Mouse (Mus musculus): ENCODE data around the gene Sgms2. TPM values are rescaled to one million over a fixed set of nuclear protein-coding genes. Genes with fewer than 3 reads are reported as not detected.

Sgms2 gene
- polyA plus RNA-seq, 1 experiment, result 0.44 TPM

- Histone ChIP-seq H3K36me3 (ENCODE audit: control insufficient read depth, insufficient read depth, low read length) (no peaks in the 10 kb centered on the region), H3K4me1 (replicated peaks; ENCODE audit: control insufficient read depth, insufficient read depth, low read length) (no peaks in the 10 kb centered on the region), H3K4me3 (ENCODE audit: control insufficient read depth, insufficient read depth, low read length) (no peak overlapping the region), H3K27me3 (ENCODE audit: control insufficient read depth, insufficient read depth, low read length) (no peaks in the 10 kb centered on the region), H3K27ac (ENCODE audit: control insufficient read depth, insufficient read depth, low read length) (no peak overlapping the region)
- TF ChIP-seq POLR2A (IDR thresholded peaks at IDR 0.05; ENCODE audit: control insufficient read depth, extremely low read depth, insufficient read depth, low read length, poor library complexity), result no peak
- no peak for TF ChIP-seq CTCF (IDR thresholded peaks at IDR 0.05; ENCODE audit: borderline replicate concordance, control insufficient read depth, extremely low read depth, insufficient read depth, low read length, poor library complexity)
- DNase-seq, result no peak
- 92% methylated on average over 6 of the region's 6 CpGs for WGBS
These were observed 26.5 kb upstream of the Sgms2 start for GRCm38 (mm10) chr3:131517756-131518155.

- TF ChIP-seq POLR2A (IDR thresholded peaks at IDR 0.05; ENCODE audit: control insufficient read depth, extremely low read depth, insufficient read depth, low read length, poor library complexity) (no peak), CTCF (IDR thresholded peaks at IDR 0.05; ENCODE audit: borderline replicate concordance, control insufficient read depth, extremely low read depth, insufficient read depth, low read length, poor library complexity) (no peak)
- 93% methylated on average over 7 of the region's 7 CpGs for WGBS
- DNase-seq, result no peak
- Histone ChIP-seq H3K4me3 (ENCODE audit: control insufficient read depth, insufficient read depth, low read length) (no peak overlapping the region), H3K27ac (ENCODE audit: control insufficient read depth, insufficient read depth, low read length) (no peak overlapping the region), H3K36me3 (ENCODE audit: control insufficient read depth, insufficient read depth, low read length) (no peaks in the 10 kb centered on the region), H3K27me3 (ENCODE audit: control insufficient read depth, insufficient read depth, low read length) (no peaks in the 10 kb centered on the region), H3K4me1 (replicated peaks; ENCODE audit: control insufficient read depth, insufficient read depth, low read length) (no peaks in the 10 kb centered on the region)
These were observed 25.3 kb upstream of the Sgms2 start for GRCm38 (mm10) chr3:131516332-131516999.

- Histone ChIP-seq H3K27me3 (ENCODE audit: control insufficient read depth, insufficient read depth, low read length) (no peaks in the 10 kb centered on the region), H3K4me3 (ENCODE audit: control insufficient read depth, insufficient read depth, low read length) (no peak overlapping the region), H3K36me3 (ENCODE audit: control insufficient read depth, insufficient read depth, low read length) (no peaks in the 10 kb centered on the region), H3K27ac (ENCODE audit: control insufficient read depth, insufficient read depth, low read length) (no peak overlapping the region), H3K4me1 (replicated peaks; ENCODE audit: control insufficient read depth, insufficient read depth, low read length) (no peaks in the 10 kb centered on the region)
- WGBS, result 68% methylated on average over 8 of the region's 8 CpGs
- DNase-seq, result no peak
- TF ChIP-seq CTCF (IDR thresholded peaks at IDR 0.05; ENCODE audit: borderline replicate concordance, control insufficient read depth, extremely low read depth, insufficient read depth, low read length, poor library complexity) (no peak), POLR2A (IDR thresholded peaks at IDR 0.05; ENCODE audit: control insufficient read depth, extremely low read depth, insufficient read depth, low read length, poor library complexity) (no peak)
These were observed 20.4 kb upstream of the Sgms2 start for GRCm38 (mm10) chr3:131511616-131512015.

- Histone ChIP-seq H3K36me3 (ENCODE audit: control insufficient read depth, insufficient read depth, low read length) (no peaks in the 10 kb centered on the region), H3K27ac (ENCODE audit: control insufficient read depth, insufficient read depth, low read length) (no peak overlapping the region), H3K4me1 (replicated peaks; ENCODE audit: control insufficient read depth, insufficient read depth, low read length) (no peaks in the 10 kb centered on the region), H3K27me3 (ENCODE audit: control insufficient read depth, insufficient read depth, low read length) (no peaks in the 10 kb centered on the region), H3K4me3 (ENCODE audit: control insufficient read depth, insufficient read depth, low read length) (no peak overlapping the region)
- 78% methylated on average over 2 of the region's 2 CpGs for WGBS
- TF ChIP-seq POLR2A (IDR thresholded peaks at IDR 0.05; ENCODE audit: control insufficient read depth, extremely low read depth, insufficient read depth, low read length, poor library complexity) (no peak), CTCF (IDR thresholded peaks at IDR 0.05; ENCODE audit: borderline replicate concordance, control insufficient read depth, extremely low read depth, insufficient read depth, low read length, poor library complexity) (no peak)
- no peak for DNase-seq
These were observed 16.8 kb upstream of the Sgms2 start for GRCm38 (mm10) chr3:131508024-131508423.

DNA sequence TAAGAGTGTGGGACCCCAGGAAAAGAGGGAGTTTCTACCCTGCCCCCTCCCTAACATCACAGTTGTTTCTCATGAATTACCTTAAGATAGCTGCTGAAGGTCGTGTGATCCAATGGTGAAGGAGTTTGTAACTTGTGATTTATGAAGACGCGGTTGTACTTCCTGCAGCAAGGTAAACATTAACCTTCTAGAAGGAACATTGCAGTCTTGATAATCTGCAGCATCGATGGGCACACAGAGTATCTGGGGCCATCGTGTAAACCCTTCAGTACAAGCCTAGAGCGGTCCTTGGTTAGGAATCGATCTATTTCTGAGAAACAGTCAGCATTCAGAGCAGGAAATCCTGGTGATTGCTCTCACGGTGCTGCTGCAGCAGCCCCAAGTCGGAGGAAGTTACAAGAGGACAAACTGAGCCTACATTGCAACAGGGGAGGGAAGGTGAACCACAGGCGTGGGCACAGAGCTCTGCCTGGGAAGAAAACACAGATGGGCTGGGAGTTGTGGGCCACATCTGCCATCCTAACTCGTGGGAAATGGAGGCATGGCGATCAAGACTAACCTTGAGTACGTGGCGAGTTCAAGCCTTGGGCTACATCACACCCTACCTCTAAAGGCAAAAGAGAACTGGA is 13.5 kb upstream of the Sgms2 start:
- Histone ChIP-seq H3K4me3 (ENCODE audit: control insufficient read depth, insufficient read depth, low read length) (no peak overlapping the region), H3K4me1 (replicated peaks; ENCODE audit: control insufficient read depth, insufficient read depth, low read length) (no peaks in the 10 kb centered on the region), H3K27me3 (ENCODE audit: control insufficient read depth, insufficient read depth, low read length) (no peaks in the 10 kb centered on the region), H3K36me3 (ENCODE audit: control insufficient read depth, insufficient read depth, low read length) (no peaks in the 10 kb centered on the region), H3K27ac (ENCODE audit: control insufficient read depth, insufficient read depth, low read length) (no peak overlapping the region)
- 25% methylated on average over 14 of the region's 14 CpGs for WGBS
- DNase-seq, result no peak
- TF ChIP-seq CTCF (IDR thresholded peaks at IDR 0.05; ENCODE audit: borderline replicate concordance, control insufficient read depth, extremely low read depth, insufficient read depth, low read length, poor library complexity) (no peak), POLR2A (IDR thresholded peaks at IDR 0.05; ENCODE audit: control insufficient read depth, extremely low read depth, insufficient read depth, low read length, poor library complexity) (no peak)

GRCm38 (mm10) chr3:131501677-131502370 is 10.6 kb upstream of the Sgms2 start:
- Histone ChIP-seq H3K27me3 (ENCODE audit: control insufficient read depth, insufficient read depth, low read length) (no peaks in the 10 kb centered on the region), H3K36me3 (ENCODE audit: control insufficient read depth, insufficient read depth, low read length) (no peaks in the 10 kb centered on the region), H3K27ac (ENCODE audit: control insufficient read depth, insufficient read depth, low read length) (no peak overlapping the region), H3K4me1 (replicated peaks; ENCODE audit: control insufficient read depth, insufficient read depth, low read length) (no peaks in the 10 kb centered on the region), H3K4me3 (ENCODE audit: control insufficient read depth, insufficient read depth, low read length) (no peak overlapping the region)
- no peak for TF ChIP-seq POLR2A (IDR thresholded peaks at IDR 0.05; ENCODE audit: control insufficient read depth, extremely low read depth, insufficient read depth, low read length, poor library complexity)
- TF ChIP-seq CTCF (IDR thresholded peaks at IDR 0.05; ENCODE audit: borderline replicate concordance, control insufficient read depth, extremely low read depth, insufficient read depth, low read length, poor library complexity), result no peak
- DNase-seq, result no peak
- 92% methylated on average over 10 of the region's 10 CpGs for WGBS
